Mouse (Mus musculus): ENCODE data around the gene Rab15.
"Not testable (repeated sequence)": the region's sequence is repeated elsewhere in the genome, so short reads cannot be mapped to it uniquely, and the experiment has no call there.

Rab15 gene

GRCm38 (mm10) chr12:76818908-76819307 lies 3.8 kb downstream of the Rab15 start:
- DNase-seq (ENCODE audit: low read depth, low spot score): no peak

GRCm38 (mm10) chr12:76818120-76818519 lies 4.6 kb downstream of the Rab15 start:
- no peak for DNase-seq (ENCODE audit: low read depth, low spot score)

GRCm38 (mm10) chr12:76817176-76817575 lies 5.5 kb downstream of the Rab15 start:
- DNase-seq (ENCODE audit: low read depth, low spot score): no peak

GRCm38 (mm10) chr12:76816720-76817119 lies 6.0 kb downstream of the Rab15 start:
- no peak for DNase-seq (ENCODE audit: low read depth, low spot score)

GRCm38 (mm10) chr12:76814120-76814519 lies 8.6 kb downstream of the Rab15 start:
- DNase-seq (ENCODE audit: low read depth, low spot score): no peak

GRCm38 (mm10) chr12:76813543-76813942 lies 9.2 kb downstream of the Rab15 start:
- no peak for DNase-seq (ENCODE audit: low read depth, low spot score)

- DNase-seq (ENCODE audit: low read depth, low spot score): no peak
These were observed 11.7 kb downstream of the Rab15 start for GRCm38 (mm10) chr12:76811006-76811405.

GRCm38 (mm10) chr12:76810491-76810890 lies 12.2 kb downstream of the Rab15 start:
- DNase-seq (ENCODE audit: low read depth, low spot score): no peak

GRCm38 (mm10) chr12:76807796-76808195 lies 14.9 kb downstream of the Rab15 start:
- no peak for DNase-seq (ENCODE audit: low read depth, low spot score)

- DNase-seq (ENCODE audit: low read depth, low spot score): no peak
These were observed 17.5 kb downstream of the Rab15 start for GRCm38 (mm10) chr12:76805056-76805811.

- peak; percentile 51 for DNase-seq (ENCODE audit: low read depth, low spot score)
These were observed 18.9 kb downstream of the Rab15 start for GRCm38 (mm10) chr12:76803700-76804252.

- no peak for DNase-seq (ENCODE audit: low read depth, low spot score)
These were observed 19.7 kb downstream of the Rab15 start for GRCm38 (mm10) chr12:76803028-76803427.

GRCm38 (mm10) chr12:76798008-76798720 lies 24.5 kb downstream of the Rab15 start:
- DNase-seq (ENCODE audit: low read depth, low spot score): no peak

GRCm38 (mm10) chr12:76796938-76797539 lies 25.7 kb downstream of the Rab15 start:
- DNase-seq (ENCODE audit: low read depth, low spot score): no peak

- no peak for DNase-seq (ENCODE audit: low read depth, low spot score)
These were observed 27.4 kb downstream of the Rab15 start, which contains the start of gene Gpx2 for GRCm38 (mm10) chr12:76795350-76795749. Gene Gpx2 (minus strand): TSS chr12:76795554.

GRCm38 (mm10) chr12:76792540-76792939 lies 30.2 kb downstream of the Rab15 start:
- not testable (repeated sequence) for DNase-seq (ENCODE audit: low read depth, low spot score)

GRCm38 (mm10) chr12:76790446-76791084 lies 32.1 kb downstream of the Rab15 start:
- DNase-seq (ENCODE audit: low read depth, low spot score): no peak

- no peak for DNase-seq (ENCODE audit: low read depth, low spot score)
These were observed 38.6 kb downstream of the Rab15 start for GRCm38 (mm10) chr12:76784056-76784619.

- no peak for DNase-seq (ENCODE audit: low read depth, low spot score)
These were observed 41.9 kb downstream of the Rab15 start for GRCm38 (mm10) chr12:76780639-76781468.

GRCm38 (mm10) chr12:76779951-76780350 lies 42.8 kb downstream of the Rab15 start:
- no peak for DNase-seq (ENCODE audit: low read depth, low spot score)
